Mouse (Mus musculus) urinary bladder, postnatal 10 days (tissue): ENCODE measurements around the gene Acap3.
A peak's percentile ranks its signal among the peaks of the same experiment; 100 is the strongest.

Experiments
- DNase-seq: peaks from one replicate; pipeline ENCODE4 v3.0.0; 2022; ENCODE audit warnings: low spot score

The Acap3 gene

GRCm38 (mm10) chr4:155891551-155892001 lies at the start of gene Acap3, which contains the start of gene Pusl1:
Gene Acap3 (plus strand): TSS chr4:155891822.
Gene Pusl1 (minus strand): TSS chr4:155891781.
- peak; percentile 91 for DNase-seq

GRCm38 (mm10) chr4:155843231-155843630 lies 48.4 kb upstream of the Acap3 start:
- no peak for DNase-seq

GRCm38 (mm10) chr4:155846871-155847578 lies 44.6 kb upstream of the Acap3 start, which contains the start of gene Dvl1:
Gene Dvl1 (plus strand): TSS chr4:155847402.
- peak; percentile 92 for DNase-seq

- no peak for DNase-seq
Observed at GRCm38 (mm10) chr4:155847591-155848352, 43.9 kb upstream of the Acap3 start.

GRCm38 (mm10) chr4:155848434-155849095 lies 43.1 kb upstream of the Acap3 start:
- no peak for DNase-seq

- no peak for DNase-seq
Observed at GRCm38 (mm10) chr4:155849391-155849790, 42.2 kb upstream of the Acap3 start.

GRCm38 (mm10) chr4:155849792-155850451 lies 41.7 kb upstream of the Acap3 start:
- DNase-seq, result no peak

GRCm38 (mm10) chr4:155851368-155851767 lies 40.3 kb upstream of the Acap3 start:
- DNase-seq, result no peak

GRCm38 (mm10) chr4:155851951-155852411 lies 39.6 kb upstream of the Acap3 start:
- no peak for DNase-seq

- no peak for DNase-seq
Observed at GRCm38 (mm10) chr4:155853421-155853820, 38.2 kb upstream of the Acap3 start.

GRCm38 (mm10) chr4:155854991-155855390 lies 36.6 kb upstream of the Acap3 start:
- DNase-seq, result no peak

- no peak for DNase-seq
Observed at GRCm38 (mm10) chr4:155856071-155856470, 35.6 kb upstream of the Acap3 start.

- no peak for DNase-seq
Observed at GRCm38 (mm10) chr4:155856881-155857280, 34.7 kb upstream of the Acap3 start.

- no peak for DNase-seq
Observed at GRCm38 (mm10) chr4:155859318-155859717, 32.3 kb upstream of the Acap3 start.

- DNase-seq, result no peak
Observed at GRCm38 (mm10) chr4:155861787-155862186, 29.8 kb upstream of the Acap3 start.

- DNase-seq, result no peak
Observed at GRCm38 (mm10) chr4:155863001-155863400, 28.6 kb upstream of the Acap3 start, which contains the start of gene Tas1r3. Gene Tas1r3 (minus strand): TSS chr4:155863362.

- DNase-seq, result no peak
Observed at GRCm38 (mm10) chr4:155868614-155869298, 22.9 kb upstream of the Acap3 start.

GRCm38 (mm10) chr4:155869317-155870033 lies 22.1 kb upstream of the Acap3 start, which contains the start of the genes Cptp and Ints11:
Gene Cptp (minus strand): TSS chr4:155869440.
Gene Ints11 (plus strand): TSS chr4:155869546.
- peak; percentile 81 for DNase-seq

- no peak for DNase-seq
Observed at GRCm38 (mm10) chr4:155871404-155871803, 20.2 kb upstream of the Acap3 start.

- DNase-seq, result no peak
Observed at GRCm38 (mm10) chr4:155883587-155883986, 8.0 kb upstream of the Acap3 start.
